In genomic region chr11:23719825-23720224, GRCm38 (mm10) we compare ENCODE assay signal across 26 mouse cellular contexts. TPM values are rescaled to one million over a fixed set of nuclear protein-coding genes. Genes with fewer than 3 reads are reported as not detected.
DNase-seq lines count a peak whose midpoint lies in the region; ATAC-seq and TF ChIP-seq lines count a peak whose summit lies in the region.
"Had no signal": no experiment of that assay in that cellular context is flagged by ENCODE, and none has a peak within 500 bp of the region (broad histone marks: within the 10 kb centered on the region; RNA-seq: fewer than 3 reads in every experiment).

No protein-coding gene starts in this region.

- peaks cover 78% of the 10 kb centered on the region for H3K36me3 ChIP-seq in heart, embryonic 12.5 days
- H3K36me3 ChIP-seq in heart, adult 2 months (ENCODE audit: control insufficient read depth, insufficient read depth, low read length) = peaks cover 2% of the 10 kb centered on the region
- peaks cover 88% of the 10 kb centered on the region for H3K36me3 ChIP-seq in liver, embryonic 12.5 days
- peaks cover 80% of the 10 kb centered on the region for H3K36me3 ChIP-seq in kidney, embryonic 15.5 days

- H3K4me3 ChIP-seq in heart, embryonic 12.5 days = no peak overlapping the region
- no peak overlapping the region for H3K4me3 ChIP-seq in heart, adult 2 months
- H3K4me3 ChIP-seq in liver, embryonic 12.5 days = no peak overlapping the region
- no peak overlapping the region for H3K4me3 ChIP-seq in kidney, embryonic 15.5 days (replicated peaks)
- H3K4me3 ChIP-seq: embryonic facial prominence, embryonic 12.5 days; embryonic facial prominence, embryonic 15.5 days; gastrocnemius, adult 2 months; heart, embryonic 15.5 days; hindbrain, embryonic 12.5 days; hindbrain, embryonic 15.5 days had no signal

- intact Hi-C loops in heart, adult 2 months (cut with DNase I) = no loop called here

- H3K79me2 ChIP-seq in heart, adult 2 months (replicated peaks; ENCODE audit: control insufficient read depth, insufficient read depth, low read length) = no peaks in the 10 kb centered on the region

- H3K4me1 ChIP-seq in heart, embryonic 12.5 days (replicated peaks) = no peaks in the 10 kb centered on the region
- no peaks in the 10 kb centered on the region for H3K4me1 ChIP-seq in heart, adult 2 months (ENCODE audit: control insufficient read depth, insufficient read depth, low read length)
- H3K4me1 ChIP-seq in liver, embryonic 12.5 days = peaks cover 13% of the 10 kb centered on the region
- no peaks in the 10 kb centered on the region for H3K4me1 ChIP-seq in kidney, embryonic 15.5 days
- H3K4me1 ChIP-seq: embryonic facial prominence, embryonic 12.5 days; embryonic facial prominence, embryonic 15.5 days; heart, embryonic 15.5 days; hindbrain, embryonic 12.5 days; hindbrain, embryonic 15.5 days had no signal

- no peak overlapping the region for H3K27ac ChIP-seq in heart, embryonic 12.5 days (ENCODE audit: poor library complexity, severe bottlenecking)
- no peak overlapping the region for H3K27ac ChIP-seq in heart, adult 2 months
- H3K27ac ChIP-seq in liver, embryonic 12.5 days = no peak overlapping the region
- no peak overlapping the region for H3K27ac ChIP-seq in kidney, embryonic 15.5 days
- H3K27ac ChIP-seq: embryonic facial prominence, embryonic 12.5 days; embryonic facial prominence, embryonic 15.5 days; gastrocnemius, adult 2 months; heart, embryonic 15.5 days; hindbrain, embryonic 12.5 days; hindbrain, embryonic 15.5 days had no signal

- no peak overlapping the region for H3K9ac ChIP-seq in heart, embryonic 12.5 days
- H3K9ac ChIP-seq in heart, adult 2 months (ENCODE audit: low read depth, low read length) = no peak overlapping the region
- no peak overlapping the region for H3K9ac ChIP-seq in liver, embryonic 12.5 days
- H3K9ac ChIP-seq in kidney, embryonic 15.5 days = no peak overlapping the region
- H3K9ac ChIP-seq: embryonic facial prominence, embryonic 12.5 days; embryonic facial prominence, embryonic 15.5 days; forebrain, postnatal 0 days; heart, embryonic 15.5 days; hindbrain, embryonic 12.5 days; hindbrain, embryonic 15.5 days had no signal

- no peak overlapping the region for H3K4me2 ChIP-seq in heart, embryonic 12.5 days
- H3K4me2 ChIP-seq in liver, embryonic 12.5 days = no peak overlapping the region
- H3K4me2 ChIP-seq in kidney, embryonic 15.5 days = no peak overlapping the region
- H3K4me2 ChIP-seq: embryonic facial prominence, embryonic 12.5 days; embryonic facial prominence, embryonic 15.5 days; heart, embryonic 15.5 days; hindbrain, embryonic 12.5 days; hindbrain, embryonic 15.5 days had no signal

- ATAC-seq in heart, embryonic 12.5 days (ENCODE audit: insufficient number of reproducible peaks, low FRiP score) = peak; percentile 74
- ATAC-seq in liver, embryonic 12.5 days = peak; percentile 58; the same call in 1 of the 2 replicates
- peak; percentile 77 for ATAC-seq in megakaryocyte-erythroid progenitor cell, adult 5-6 weeks (replicated peaks; ENCODE audit: low FRiP score, low TSS enrichment, poor library complexity, severe bottlenecking)
- no peak for ATAC-seq in kidney, embryonic 15.5 days (replicated peaks; ENCODE audit: low FRiP score)
- ATAC-seq in monocyte, adult 5-6 weeks (replicated peaks; ENCODE audit: insufficient number of reproducible peaks, low FRiP score, low TSS enrichment, poor library complexity, severe bottlenecking) = no peak
- ATAC-seq: activated CD4-positive, CD25-positive, alpha-beta regulatory T cell, adult 4 months; CD4-positive, CD25-positive, alpha-beta regulatory T cell, adult 4 months; forebrain, embryonic 14.5 days; forebrain, postnatal 0 days had no signal

- no peaks in the 10 kb centered on the region for H3K9me3 ChIP-seq in heart, embryonic 12.5 days (replicated peaks)
- H3K9me3 ChIP-seq in liver, embryonic 12.5 days (replicated peaks) = no peaks in the 10 kb centered on the region
- no peaks in the 10 kb centered on the region for H3K9me3 ChIP-seq in kidney, embryonic 15.5 days (replicated peaks)
- H3K9me3 ChIP-seq: embryonic facial prominence, embryonic 12.5 days; embryonic facial prominence, embryonic 15.5 days; heart, embryonic 15.5 days; hindbrain, embryonic 12.5 days; hindbrain, embryonic 15.5 days had no signal

- H3K27me3 ChIP-seq in heart, embryonic 12.5 days (replicated peaks) = no peaks in the 10 kb centered on the region
- H3K27me3 ChIP-seq in heart, adult 2 months (ENCODE audit: control insufficient read depth, insufficient read depth, low read length) = no peaks in the 10 kb centered on the region
- H3K27me3 ChIP-seq in liver, embryonic 12.5 days (replicated peaks) = no peaks in the 10 kb centered on the region
- H3K27me3 ChIP-seq in kidney, embryonic 15.5 days = no peaks in the 10 kb centered on the region
- H3K27me3 ChIP-seq: embryonic facial prominence, embryonic 12.5 days; embryonic facial prominence, embryonic 15.5 days; heart, embryonic 15.5 days; hindbrain, embryonic 12.5 days; hindbrain, embryonic 15.5 days had no signal

- WGBS in heart, embryonic 12.5 days = 76% methylated on average over 3 of the region's 3 CpGs
- 79% methylated on average over 3 of the region's 3 CpGs for WGBS in heart, adult 2 months
- WGBS in liver, embryonic 12.5 days (ENCODE audit: insufficient replicate concordance) = 53% methylated on average over 3 of the region's 3 CpGs
- WGBS in kidney, embryonic 15.5 days = 88% methylated on average over 3 of the region's 3 CpGs

- no peak for TF ChIP-seq POLR2A in heart, adult 2 months (IDR thresholded peaks at IDR 0.05; ENCODE audit: insufficient read depth, low read depth, low read length)

- no peak for TF ChIP-seq CTCF in heart, adult 2 months (IDR thresholded peaks at IDR 0.05)

- no peak for DNase-seq in heart, adult 2 months
- DNase-seq in liver = no peak
- DNase-seq in c-Kit-positive CD71-positive TER-119-positive erythroid progenitor cells, embryonic 14.5 days (ENCODE audit: low spot score) = peak; percentile 12
- DNase-seq: adrenal gland, adult 8-10 months; adrenal gland, postnatal 25 days; cerebellum, adult 11 months; cerebellum, adult 2 months; cerebellum, adult 9-11 months; cerebellum, postnatal 25 days; forebrain, postnatal 0 days; gastrocnemius, adult 2 months; gastrocnemius, postnatal 14 days; heart, postnatal 14 days had no signal

- no peak for TF ChIP-seq EP300 in heart, adult 2 months (IDR thresholded peaks at IDR 0.05; ENCODE audit: insufficient read depth, low read depth, low read length)

RNA-seq across cellular contexts. Expression of gene Rel, which starts 50.9 kb away (rescaled TPM):
- 2.2 and 3.1 TPM in 2 replicates for polyA plus RNA-seq in heart, embryonic 12.5 days (2016; fragmentation: Nextera tagmentation; extraction: Ambion mirVana)
- 1 to 10 TPM; 7.6 to 9.5 TPM for total RNA-seq in heart, adult 2 months (2021)
- polyA plus RNA-seq in heart, adult 2 months (2012; rRNA removed) = 3.7 and 8.4 TPM in 2 replicates
- 0.36 and 0.63 TPM in 2 replicates for polyA plus RNA-seq in liver, embryonic 12.5 days (2016; fragmentation: Nextera tagmentation; extraction: Ambion mirVana)
- total RNA-seq in megakaryocyte-erythroid progenitor cell, adult 5-6 weeks (2014; fragmentation: Nextera tagmentation) = 0.44 and 1.7 TPM in 2 replicates
- total RNA-seq in megakaryocyte-erythroid progenitor cell, adult 5-6 weeks (2017) = 1.9 and 3.0 TPM in 2 replicates
- polyA plus RNA-seq in kidney, embryonic 15.5 days (2015; fragmentation: Nextera tagmentation; extraction: Ambion mirVana) = 0.60 and 0.81 TPM in 2 replicates
- total RNA-seq in monocyte, adult 5-6 weeks (2017) = 66.8 to 77.1 TPM (median 69.6 TPM) in 3 replicates

RNA-seq across cellular contexts. Expression of gene Pex13, which starts 54.1 kb away (rescaled TPM):
- polyA plus RNA-seq in heart, embryonic 12.5 days (2016; fragmentation: Nextera tagmentation; extraction: Ambion mirVana) = 29.6 and 32.3 TPM in 2 replicates
- 10 to 100 TPM; 29.0 to 29.2 TPM for total RNA-seq in heart, adult 2 months (2021)
- polyA plus RNA-seq in heart, adult 2 months (2012; rRNA removed) = 8.2 and 14.4 TPM in 2 replicates
- 15.0 and 18.0 TPM in 2 replicates for polyA plus RNA-seq in liver, embryonic 12.5 days (2016; fragmentation: Nextera tagmentation; extraction: Ambion mirVana)
- 10.8 and 10.9 TPM in 2 replicates for total RNA-seq in megakaryocyte-erythroid progenitor cell, adult 5-6 weeks (2014; fragmentation: Nextera tagmentation)
- 21.3 and 32.1 TPM in 2 replicates for total RNA-seq in megakaryocyte-erythroid progenitor cell, adult 5-6 weeks (2017)
- polyA plus RNA-seq in kidney, embryonic 15.5 days (2015; fragmentation: Nextera tagmentation; extraction: Ambion mirVana) = 33.9 and 35.8 TPM in 2 replicates
- 20.2 to 47.0 TPM (median 26.3 TPM) in 3 replicates for total RNA-seq in monocyte, adult 5-6 weeks (2017)

RNA-seq across cellular contexts. Expression of gene Pus10, which starts 54.4 kb away (rescaled TPM):
- polyA plus RNA-seq in heart, embryonic 12.5 days (2016; fragmentation: Nextera tagmentation; extraction: Ambion mirVana) = 18.0 and 18.5 TPM in 2 replicates
- 10 to 100 TPM in 1 of 2 experiments, 1 to 10 TPM in 1; 8.8 to 11.0 TPM for total RNA-seq in heart, adult 2 months (2021)
- 3.1 and 3.3 TPM in 2 replicates for polyA plus RNA-seq in heart, adult 2 months (2012; rRNA removed)
- 21.8 and 22.6 TPM in 2 replicates for polyA plus RNA-seq in liver, embryonic 12.5 days (2016; fragmentation: Nextera tagmentation; extraction: Ambion mirVana)
- 46.3 and 48.7 TPM in 2 replicates for total RNA-seq in megakaryocyte-erythroid progenitor cell, adult 5-6 weeks (2014; fragmentation: Nextera tagmentation)
- total RNA-seq in megakaryocyte-erythroid progenitor cell, adult 5-6 weeks (2017) = 48.5 and 66.4 TPM in 2 replicates
- 20.4 and 22.9 TPM in 2 replicates for polyA plus RNA-seq in kidney, embryonic 15.5 days (2015; fragmentation: Nextera tagmentation; extraction: Ambion mirVana)
- 13.1 to 31.1 TPM (median 20.7 TPM) in 3 replicates for total RNA-seq in monocyte, adult 5-6 weeks (2017)

Comparison
In these comparisons a context has a peak if more than half of its experiments do, and no peak if none do; other contexts are left out.
1. ATAC-seq: peak in heart, embryonic 12.5 days (single experiment), liver, embryonic 12.5 days (single experiment) and megakaryocyte-erythroid progenitor cell, adult 5-6 weeks (single experiment); none in kidney, embryonic 15.5 days (single experiment) and monocyte, adult 5-6 weeks (single experiment).